Comparison of ENCODE assay signal across 21 mouse cellular contexts in genomic region chr2:168296530-168296929, GRCm38 (mm10). TPM values are rescaled to one million over a fixed set of nuclear protein-coding genes. Genes with fewer than 3 reads are reported as not detected.
DNase-seq lines count a peak whose midpoint lies in the region; ATAC-seq and TF ChIP-seq lines count a peak whose summit lies in the region.
"Had no signal": no experiment of that assay in that cellular context is flagged by ENCODE, and none has a peak within 500 bp of the region (broad histone marks: within the 10 kb centered on the region; RNA-seq: fewer than 3 reads in every experiment).

No protein-coding gene starts in this region.

- TF ChIP-seq CTCF in gastrocnemius, adult 2 months (IDR thresholded peaks at IDR 0.05), result peak; percentile 7; the same call in 1 of the 2 replicates
- TF ChIP-seq CTCF in lung, adult 2 months (IDR thresholded peaks at IDR 0.05; ENCODE audit: insufficient read depth, low read length), result peak; percentile 17; the same call in 1 of the 2 replicates
- peak; percentile 31; the same call in 1 of the 2 replicates for TF ChIP-seq CTCF in stomach, postnatal 0 days (IDR thresholded peaks at IDR 0.05; ENCODE audit: low read depth)

- no peak for DNase-seq in gastrocnemius, adult 2 months
- no peak for DNase-seq in gastrocnemius, postnatal 14 days
- no peak for DNase-seq in lung, adult 2 months
- DNase-seq in lung, adult 18-20 months, result no peak
- DNase-seq in ES-E14 (ENCODE audit: low read depth, low spot score), result no peak
- DNase-seq in stomach, postnatal 0 days (ENCODE audit: low spot score), result no peak
- no peak for DNase-seq in left cerebral cortex, postnatal 4 days
- DNase-seq: adrenal gland, postnatal 36 days; cerebellum, adult 9-10 months; gastrocnemius, postnatal 10 days; heart, adult 2 months; heart, postnatal 36 days; right cerebral cortex, postnatal 14 days had no signal

- no peaks in the 10 kb centered on the region for H3K4me1 ChIP-seq in lung, adult 2 months (ENCODE audit: control insufficient read depth, insufficient read depth, low read length)
- peaks cover 0 to 2% of the 10 kb centered on the region in 2 experiments; a peak in 1 of 4 replicates for H3K4me1 ChIP-seq in ES-E14 (ENCODE audit: control insufficient read depth in 2 of 2, insufficient read depth in 2 of 2, low read length in 2 of 2, poor library complexity in 1 of 2)
- no peaks in the 10 kb centered on the region for H3K4me1 ChIP-seq in stomach, postnatal 0 days (replicated peaks; ENCODE audit: control insufficient read depth, insufficient read depth)

- H3K9ac ChIP-seq in ES-E14 (ENCODE audit: insufficient read depth, low read depth, low read length, poor library complexity, severe bottlenecking), result no peak overlapping the region
- H3K9ac ChIP-seq in stomach, postnatal 0 days (ENCODE audit: low read length), result no peak overlapping the region
- H3K9ac ChIP-seq: forebrain, embryonic 13.5 days; hindbrain, embryonic 14.5 days; limb, embryonic 15.5 days; stomach, embryonic 15.5 days had no signal

- no peak overlapping the region for H3K4me3 ChIP-seq in gastrocnemius, adult 2 months
- no peak overlapping the region for H3K4me3 ChIP-seq in lung, adult 2 months (replicated peaks; ENCODE audit: extremely low read depth, low read depth, low read length)
- H3K4me3 ChIP-seq in ES-E14 (ENCODE audit: insufficient read depth in 1 of 2, low read depth in 1 of 2, low read length in 2 of 2, poor library complexity in 1 of 2, severe bottlenecking in 1 of 2), result no peak overlapping the region
- no peak overlapping the region for H3K4me3 ChIP-seq in stomach, postnatal 0 days (ENCODE audit: low read depth, low read length)
- H3K4me3 ChIP-seq: erythroblast, embryonic 14.5 days; forebrain, embryonic 13.5 days; heart, adult 2 months; limb, embryonic 15.5 days; stomach, embryonic 15.5 days had no signal

- H3K9me3 ChIP-seq in ES-E14 (ENCODE audit: control insufficient read depth, insufficient read depth, low read depth, low read length), result no peaks in the 10 kb centered on the region
- H3K9me3 ChIP-seq in stomach, postnatal 0 days (ENCODE audit: control insufficient read depth, low read length), result no peaks in the 10 kb centered on the region
- H3K9me3 ChIP-seq: forebrain, embryonic 13.5 days; limb, embryonic 15.5 days; stomach, embryonic 15.5 days had no signal

- no peaks in the 10 kb centered on the region for H3K36me3 ChIP-seq in ES-E14 (ENCODE audit: control insufficient read depth, insufficient read depth, low read length, poor library complexity, severe bottlenecking)
- H3K36me3 ChIP-seq in stomach, postnatal 0 days (ENCODE audit: control insufficient read depth, insufficient read depth, low read length), result no peaks in the 10 kb centered on the region
- H3K36me3 ChIP-seq: limb, embryonic 15.5 days; stomach, embryonic 15.5 days had no signal

- ATAC-seq in stomach, postnatal 0 days (ENCODE audit: low FRiP score, low TSS enrichment), result no peak
- no peak for ATAC-seq in megakaryocyte-erythroid progenitor cell, adult 5-6 weeks (replicated peaks; ENCODE audit: low FRiP score, low TSS enrichment, poor library complexity, severe bottlenecking)
- ATAC-seq: forebrain, embryonic 13.5 days; Patski had no signal

- in situ Hi-C loops in ES-E14 (cut with MboI; ENCODE audit: low sequenced_read_pairs in 2 of 2, unreplicated experiment in 2 of 2), result no loop called here

- no peak overlapping the region for H3K27ac ChIP-seq in gastrocnemius, adult 2 months
- no peak overlapping the region for H3K27ac ChIP-seq in ES-E14 (ENCODE audit: insufficient read depth, low read depth, low read length, poor library complexity, severe bottlenecking)
- no peak overlapping the region for H3K27ac ChIP-seq in stomach, postnatal 0 days (replicated peaks)
- H3K27ac ChIP-seq: forebrain, embryonic 13.5 days; heart, adult 2 months; hindbrain, embryonic 14.5 days; limb, embryonic 15.5 days; stomach, embryonic 15.5 days had no signal

- H3K4me2 ChIP-seq in stomach, postnatal 0 days (replicated peaks; ENCODE audit: low read depth), result no peak overlapping the region
- H3K4me2 ChIP-seq: forebrain, embryonic 13.5 days; hindbrain, embryonic 14.5 days; limb, embryonic 15.5 days; stomach, embryonic 15.5 days had no signal

- WGBS in lung, adult 2 months, result 91% methylated on average over 10 of the region's 10 CpGs
- 91% methylated on average over 10 of the region's 10 CpGs for WGBS in stomach, postnatal 0 days

- H3K27me3 ChIP-seq in stomach, postnatal 0 days (ENCODE audit: control insufficient read depth, insufficient read depth, low read length), result no peaks in the 10 kb centered on the region
- H3K27me3 ChIP-seq: forebrain, embryonic 13.5 days; limb, embryonic 15.5 days; stomach, embryonic 15.5 days had no signal

- intact Hi-C loops in gastrocnemius, adult 2 months (cut with DNase I), result no loop called here
- intact Hi-C loops in gastrocnemius, postnatal 14 days (cut with DNase I; ENCODE audit: low total_unique reads), result no loop called here
- intact Hi-C loops in left cerebral cortex, postnatal 4 days (cut with DNase I), result no loop called here

- TF ChIP-seq EP300 in stomach, postnatal 0 days (optimal IDR thresholded peaks at IDR 0.05), result no peak

- TF ChIP-seq POLR2A in lung, adult 2 months (IDR thresholded peaks at IDR 0.05; ENCODE audit: borderline replicate concordance, extremely low read depth, low read depth, low read length), result no peak

TF ChIP-seq in ES-E14, 5 proteins besides CTCF, POLR2A, EP300 and RAD21:
- TF ChIP-seq MAFK (IDR thresholded peaks at IDR 0.05; ENCODE audit: insufficient read depth, low read depth, low read length) (no peak), ZNF384 (IDR thresholded peaks at IDR 0.05; ENCODE audit: low read depth, low read length) (no peak), ZC3H11A (IDR thresholded peaks at IDR 0.05; ENCODE audit: borderline replicate concordance, low read depth, low read length) (0 out of 2 replicates have a peak, but pooled peaks have one; percentile 27), CHD2 (IDR thresholded peaks at IDR 0.05; ENCODE audit: low read depth, low read length) (no peak)

RNA-seq across cellular contexts. Expression of gene Kcng1, which starts 15.0 kb away (rescaled TPM):
- total RNA-seq in gastrocnemius, adult 2 months (2021), result under 1 TPM in 1 of 2 experiments, not detected in 1; 0.39 TPM
- total RNA-seq in gastrocnemius, postnatal 14 days (2021), result under 1 TPM; 0.53 to 0.57 TPM
- 0.62 and 0.71 TPM in 2 replicates for polyA plus RNA-seq in lung, adult 2 months (2012; rRNA removed)
- 1.3 and 1.9 TPM in 2 replicates for total RNA-seq in ES-E14 (2012; rRNA removed)
- 0.65 and 1.0 TPM in 2 replicates for polyA plus RNA-seq in stomach, postnatal 0 days (2015; fragmentation: Nextera tagmentation; extraction: Ambion mirVana)
- total RNA-seq in megakaryocyte-erythroid progenitor cell, adult 5-6 weeks (2014; fragmentation: Nextera tagmentation), result not detected in 2 replicates
- total RNA-seq in megakaryocyte-erythroid progenitor cell, adult 5-6 weeks (2017), result 0.05 TPM in 1 of 2 replicates, not detected in the other
- total RNA-seq in left cerebral cortex, postnatal 4 days (2021), result 10 to 100 TPM; 34.4 to 34.5 TPM
- total RNA-seq: adrenal gland, postnatal 36 days; heart, adult 2 months; neutrophil, adult 5-6 weeks had no signal
- polyA plus RNA-seq: erythroblast, embryonic 14.5 days; Patski had no signal

Comparison
In these comparisons a context has a peak if more than half of its experiments do, and no peak if none do; other contexts are left out.
1. RNA of gene Kcng1, which starts 15.0 kb away (total RNA-seq): 34.4 to 34.5 TPM in left cerebral cortex, postnatal 4 days; 1.3 to 1.9 TPM in ES-E14, 0.53 to 0.57 TPM in gastrocnemius, postnatal 14 days, 0.39 TPM in gastrocnemius, adult 2 months and 0.05 TPM in megakaryocyte-erythroid progenitor cell, adult 5-6 weeks; every median in the first group is over 10 times any median in the second.
2. Peak in every context shown above with its lines, with median percentiles within 50 percentile points of each other: CTCF ChIP-seq.